Mouse (Mus musculus) spleen, adult 12 weeks (tissue): ENCODE results near the gene Crtc3.

Experiments
- DNase-seq: peaks from one replicate; pipeline ENCODE4 v3.0.0; 2022; ENCODE audit warnings: low spot score

The Crtc3 gene

DNA sequence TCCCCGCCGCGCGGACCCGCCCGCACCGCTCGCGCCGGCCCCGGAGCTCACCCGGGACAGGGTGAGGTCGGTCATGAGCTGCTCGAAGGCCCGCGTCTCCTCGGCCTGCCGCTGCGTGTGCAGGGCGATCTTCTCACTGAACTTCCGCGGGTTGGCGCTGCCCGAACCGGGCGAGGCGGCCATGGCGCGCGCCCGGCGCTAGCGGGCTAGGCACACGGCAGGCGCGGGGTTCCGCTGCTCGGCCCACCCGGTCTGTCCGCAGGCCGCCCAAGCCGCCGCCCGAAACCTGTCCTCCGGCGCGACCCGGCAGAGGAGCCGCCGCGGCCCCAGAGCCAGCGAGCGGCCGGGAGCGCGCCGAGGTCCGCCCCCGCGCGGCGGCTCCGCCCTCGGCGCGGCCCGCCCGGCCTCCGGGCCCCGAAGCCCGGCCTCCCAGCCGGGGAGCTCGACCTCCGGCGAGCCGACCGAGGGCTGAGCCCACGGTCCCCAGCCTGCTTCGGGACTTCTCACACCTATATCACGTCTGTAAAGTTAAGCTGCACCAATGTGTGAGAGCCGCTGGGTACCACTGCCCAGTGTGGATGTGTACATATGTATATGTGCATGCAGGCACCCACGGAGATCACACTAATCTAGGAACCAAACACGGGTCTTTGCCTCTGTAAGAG, at the start of gene Crtc3:
Gene Crtc3 (minus strand): TSS at position 322 of the 665 bp plus-strand sequence.
- peak; percentile 68 for DNase-seq

DNA sequence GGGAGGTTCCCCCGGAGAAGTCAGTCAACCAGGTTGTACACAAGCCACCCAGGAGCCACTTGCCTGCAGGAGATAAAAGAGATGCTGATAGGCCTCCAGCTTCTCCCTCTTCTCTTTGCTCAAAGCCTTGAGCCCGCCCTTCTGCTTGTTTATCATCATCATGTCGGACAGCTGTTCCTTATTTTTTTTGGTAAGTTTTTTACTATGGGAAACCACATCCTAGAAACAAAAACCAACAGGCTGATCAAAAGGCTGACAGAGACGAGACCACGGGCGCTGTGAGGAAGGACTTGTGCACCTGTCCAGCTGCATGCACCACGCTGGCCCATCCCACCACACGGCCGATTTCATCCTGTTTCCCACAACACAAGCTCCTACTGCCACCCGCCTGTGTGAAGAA, 47.5 kb upstream of the Crtc3 start:
- no peak for DNase-seq

DNA sequence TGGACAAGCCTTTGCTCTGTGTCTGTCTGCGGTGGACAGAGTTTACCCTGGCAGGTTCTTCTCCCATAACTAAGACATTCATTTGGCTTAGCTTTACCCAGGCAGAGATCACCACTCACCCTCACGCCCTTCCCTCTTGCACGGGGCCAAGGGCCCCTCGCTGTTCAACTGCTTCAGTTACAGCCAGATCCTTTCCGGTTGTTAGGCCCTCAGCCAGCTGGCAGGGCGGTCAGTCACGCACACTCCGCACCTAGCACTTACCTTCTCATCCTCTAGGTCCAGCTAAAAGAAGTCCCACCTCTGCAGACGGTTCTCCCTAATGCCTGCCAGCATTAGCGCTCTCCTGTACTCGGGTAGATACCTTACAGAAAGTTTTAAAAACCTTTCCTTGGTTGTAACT, 44.3 kb upstream of the Crtc3 start:
- no peak for DNase-seq

DNA sequence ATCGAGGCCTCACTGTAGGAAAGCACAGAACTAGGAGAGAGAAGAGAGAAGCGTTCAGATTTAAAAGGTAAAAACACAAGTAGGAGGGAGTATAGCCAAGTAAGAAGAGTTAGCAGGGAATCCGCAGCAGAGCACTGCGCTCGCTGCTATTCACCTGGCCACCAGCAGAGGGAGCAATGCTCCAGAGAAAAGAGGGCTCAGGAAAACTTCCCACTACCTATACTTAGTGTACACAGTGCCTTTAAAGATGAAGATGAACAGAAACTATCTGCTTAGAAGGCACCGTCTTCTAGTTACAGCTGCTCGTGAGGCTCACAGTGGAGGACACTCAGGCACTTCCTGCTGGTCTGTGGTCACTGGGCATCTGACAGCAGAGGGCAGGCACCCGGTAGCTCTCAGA, 41.0 kb upstream of the Crtc3 start:
- DNase-seq: peak; percentile 40

DNA sequence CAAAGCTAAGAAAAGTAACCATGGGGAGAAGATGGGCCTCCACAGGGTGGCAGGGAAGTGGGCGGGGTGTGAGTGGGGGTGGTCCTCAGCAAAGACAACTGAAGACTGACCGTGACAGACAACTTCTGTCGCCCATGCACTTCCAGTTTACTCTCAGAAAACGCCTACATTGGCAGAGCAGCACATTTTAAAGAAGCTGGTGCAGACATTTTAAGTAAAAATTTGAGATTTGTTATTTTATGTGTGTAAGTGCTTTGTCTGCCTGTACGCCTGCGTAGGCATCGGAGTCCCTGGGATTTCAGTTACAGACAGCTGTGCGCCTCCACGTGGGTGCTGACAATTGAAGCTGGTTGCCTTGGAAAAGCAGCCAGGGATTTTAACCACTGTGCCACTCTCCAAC, 32.4 kb upstream of the Crtc3 start:
- no peak for DNase-seq

DNA sequence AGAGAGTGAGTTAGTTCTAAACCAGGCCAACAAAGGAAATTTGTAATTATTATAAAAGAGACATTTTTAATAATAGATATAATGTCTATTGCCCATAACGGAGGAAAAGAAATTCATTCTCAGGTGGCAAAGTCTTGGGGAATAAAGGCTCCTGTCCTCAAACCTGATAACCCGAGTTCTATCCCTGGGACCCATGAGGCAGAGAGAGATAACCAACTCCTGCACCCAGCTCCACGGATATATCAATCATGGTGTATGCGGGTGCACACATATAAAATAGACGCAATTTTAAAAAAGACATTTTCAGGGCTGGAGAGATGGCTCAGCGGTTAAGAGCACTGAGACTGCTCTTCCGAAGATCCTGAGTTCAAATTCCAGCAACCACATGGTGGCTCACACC, 30.9 kb upstream of the Crtc3 start:
- DNase-seq: no peak

DNA sequence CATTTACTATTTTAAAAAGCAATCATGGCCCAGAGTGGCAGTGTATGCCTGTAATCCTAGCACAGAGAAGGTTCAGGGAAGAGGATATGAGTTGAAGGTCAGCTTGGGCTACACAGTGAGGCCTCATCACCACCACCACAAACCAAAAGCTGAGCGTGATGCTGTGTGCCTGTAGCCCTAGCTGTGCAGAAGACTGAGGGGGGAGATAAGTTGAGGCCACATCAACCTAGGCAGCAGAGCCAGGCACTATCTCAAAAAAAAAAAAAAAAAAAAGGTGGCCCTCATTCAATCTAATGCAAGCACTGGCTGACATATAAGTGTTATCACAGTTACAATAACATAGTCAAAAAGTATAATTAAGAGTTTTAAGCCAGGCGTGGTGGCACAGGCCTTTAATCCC, 30.4 kb upstream of the Crtc3 start:
- no peak for DNase-seq

DNA sequence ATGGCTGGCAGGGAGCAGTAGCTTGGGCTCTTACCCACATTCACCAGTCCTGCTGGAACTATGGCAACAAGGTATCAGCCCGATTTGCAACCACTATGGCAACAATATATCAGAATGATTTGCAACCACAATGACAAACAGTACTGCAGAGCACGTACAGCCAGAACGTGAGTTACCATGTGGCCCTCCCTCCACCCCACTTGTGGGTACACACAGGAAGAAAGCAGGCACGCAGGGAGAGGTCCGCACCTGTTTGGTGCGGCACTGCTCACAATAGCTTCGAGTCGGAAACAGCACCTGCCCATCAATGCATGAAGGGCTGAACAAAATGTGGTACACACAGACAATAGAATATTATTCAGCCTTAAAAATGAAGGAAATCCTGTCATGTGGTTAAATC, 29.8 kb upstream of the Crtc3 start:
- no peak for DNase-seq

DNA sequence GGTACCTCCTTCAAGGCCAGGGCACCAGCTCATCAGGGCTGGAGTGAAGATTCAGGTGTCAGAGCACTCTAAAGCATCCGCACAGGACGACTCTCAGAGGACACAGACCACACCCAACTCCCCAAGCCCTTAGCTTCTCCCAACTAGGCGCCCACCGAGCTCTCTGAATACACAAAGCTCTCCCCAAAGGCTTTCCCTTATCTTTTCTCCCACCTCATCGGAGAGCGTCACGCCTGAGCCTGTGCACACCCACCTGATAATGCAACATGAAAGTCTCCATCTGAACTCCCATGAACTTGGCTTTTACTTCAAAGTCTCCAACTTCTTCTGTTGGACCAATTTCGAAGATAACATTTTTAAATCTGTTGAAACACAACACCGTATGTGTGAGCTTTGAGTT, 28.1 kb upstream of the Crtc3 start:
- no peak for DNase-seq

DNA sequence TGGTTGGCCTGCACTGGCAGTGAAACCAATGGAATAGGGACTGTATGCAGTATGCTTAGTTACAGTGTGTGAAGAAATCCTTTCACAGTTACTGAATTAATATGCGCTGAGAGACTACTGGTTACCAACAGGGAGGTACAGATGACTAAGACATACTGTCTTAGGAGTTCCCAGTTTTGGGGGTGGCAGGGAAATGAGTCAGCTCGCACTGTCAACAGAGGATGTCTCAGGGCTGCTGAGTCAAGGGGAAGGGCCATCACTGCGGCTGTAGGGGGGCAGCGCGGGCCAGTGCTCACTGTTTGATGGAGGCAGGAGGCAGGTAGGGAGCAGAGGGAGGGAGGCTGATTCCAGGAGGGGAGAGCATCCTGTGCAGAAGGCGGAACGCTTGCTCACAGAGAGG, 26.6 kb upstream of the Crtc3 start:
- no peak for DNase-seq

DNA sequence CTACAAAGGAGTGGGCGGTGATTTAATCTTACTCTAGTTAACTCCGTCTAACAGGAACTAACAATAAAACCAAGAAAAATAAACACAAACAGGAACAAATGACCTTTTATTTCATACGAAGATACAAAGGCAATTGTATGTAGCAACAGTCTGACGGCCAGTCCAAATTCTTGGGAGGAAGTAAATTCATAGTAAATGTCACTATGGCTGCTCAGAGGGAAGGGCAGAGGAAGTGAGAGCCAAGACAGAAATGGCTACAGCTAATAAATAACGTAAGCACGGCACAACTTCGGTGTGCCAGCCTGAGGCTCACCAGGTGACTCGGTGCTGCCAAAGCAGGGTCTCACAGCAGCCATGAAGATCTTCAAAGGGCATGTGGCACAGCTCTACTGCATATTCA, 22.8 kb upstream of the Crtc3 start:
- no peak for DNase-seq

DNA sequence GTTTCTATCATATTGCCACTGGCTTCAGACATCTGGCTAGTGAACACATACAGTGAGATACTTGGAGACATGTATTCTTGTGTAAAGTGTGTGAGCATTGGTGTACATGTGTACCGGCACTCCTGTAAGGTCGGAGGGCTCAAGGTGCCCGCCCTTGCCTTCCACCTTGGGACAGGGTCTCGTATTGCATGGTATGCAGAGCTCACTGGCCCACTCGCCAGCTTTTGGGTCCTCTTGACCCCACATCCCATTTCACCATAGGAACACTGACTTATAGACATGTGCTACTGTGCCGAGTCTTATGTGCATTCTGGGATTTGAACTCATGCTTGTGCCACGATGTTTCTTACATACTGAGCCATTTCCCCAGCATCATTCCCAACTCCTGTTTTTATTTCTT, 21.7 kb upstream of the Crtc3 start:
- no peak for DNase-seq

DNA sequence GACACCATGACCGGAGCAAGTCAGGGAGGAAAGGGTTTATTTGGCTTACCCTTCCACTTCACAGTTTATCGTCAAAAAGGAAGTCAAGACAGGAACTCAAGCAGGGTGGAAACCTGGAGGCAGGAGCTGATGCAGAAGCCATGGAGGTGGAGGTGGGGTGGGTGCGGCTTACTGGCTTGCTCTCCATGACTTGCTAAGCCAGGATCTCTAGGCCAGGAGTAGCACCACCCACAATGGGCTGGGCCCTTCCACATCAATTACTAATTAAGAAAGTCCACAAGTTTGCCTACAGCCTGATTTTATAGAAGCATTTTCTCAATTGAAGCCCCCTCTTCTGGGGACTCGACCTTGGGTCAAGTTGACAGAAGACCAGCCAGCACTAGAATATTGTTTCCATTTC, 15.4 kb upstream of the Crtc3 start:
- DNase-seq: no peak

DNA sequence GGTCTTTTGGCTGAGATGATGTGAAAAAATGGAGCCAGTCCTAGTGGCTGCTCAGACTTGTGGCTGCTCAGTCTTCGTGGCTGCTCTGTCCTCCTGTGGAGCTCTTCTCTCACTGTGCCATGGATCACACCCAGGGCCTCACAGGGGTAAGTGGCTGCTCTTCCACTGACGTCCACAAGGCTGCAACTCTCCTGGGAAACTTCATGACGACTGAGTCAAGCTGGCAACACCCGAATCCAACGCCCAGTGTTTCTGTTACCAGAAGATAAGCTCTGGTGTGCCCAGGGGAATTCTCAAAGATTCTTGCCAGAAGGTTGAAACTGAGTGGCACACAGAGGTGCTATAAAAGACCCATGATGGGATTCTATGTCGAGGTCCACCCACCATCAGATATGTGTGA, 13.8 kb upstream of the Crtc3 start:
- peak; percentile 28 for DNase-seq

DNA sequence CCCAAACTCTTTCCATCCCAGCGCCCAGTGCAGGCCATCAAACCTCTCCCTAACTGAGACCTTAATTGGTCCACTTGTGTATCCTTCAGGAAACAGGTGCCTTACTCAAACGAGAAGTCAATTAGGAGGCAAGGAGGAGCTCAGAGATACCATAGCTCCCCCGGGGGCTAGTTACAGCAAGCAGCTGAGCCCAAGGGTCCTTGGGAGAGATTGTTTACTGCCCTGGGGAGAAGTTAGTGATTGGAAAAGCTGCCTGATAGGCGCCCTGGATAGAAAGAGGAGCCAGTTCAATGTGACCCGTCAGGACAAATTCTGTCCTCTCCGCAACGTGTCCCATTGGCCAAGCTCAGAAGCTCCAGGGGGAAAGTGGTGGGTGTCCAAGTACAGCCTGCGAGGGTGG, 11.0 kb upstream of the Crtc3 start:
- DNase-seq: no peak

DNA sequence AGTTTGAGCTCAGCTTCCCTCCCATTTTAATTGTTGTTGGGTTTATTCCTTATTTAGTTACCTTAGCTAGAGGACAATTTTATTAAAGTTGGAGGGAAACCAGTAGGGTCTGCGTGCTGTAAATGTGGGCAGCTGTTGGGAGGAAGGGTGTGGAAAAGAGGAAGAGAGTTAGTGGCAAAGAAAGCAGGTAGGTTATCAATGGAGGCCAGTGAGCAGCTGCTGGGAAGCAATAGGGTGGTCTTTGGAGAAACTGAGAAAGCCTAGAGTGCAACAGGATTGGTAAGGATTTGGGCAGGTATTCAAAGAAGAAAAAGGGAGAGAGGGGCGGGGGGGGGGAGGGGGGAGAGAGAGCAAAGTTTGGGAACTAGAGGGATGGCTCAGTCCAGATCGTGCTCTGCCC, 10.3 kb upstream of the Crtc3 start:
- DNase-seq: no peak

DNA sequence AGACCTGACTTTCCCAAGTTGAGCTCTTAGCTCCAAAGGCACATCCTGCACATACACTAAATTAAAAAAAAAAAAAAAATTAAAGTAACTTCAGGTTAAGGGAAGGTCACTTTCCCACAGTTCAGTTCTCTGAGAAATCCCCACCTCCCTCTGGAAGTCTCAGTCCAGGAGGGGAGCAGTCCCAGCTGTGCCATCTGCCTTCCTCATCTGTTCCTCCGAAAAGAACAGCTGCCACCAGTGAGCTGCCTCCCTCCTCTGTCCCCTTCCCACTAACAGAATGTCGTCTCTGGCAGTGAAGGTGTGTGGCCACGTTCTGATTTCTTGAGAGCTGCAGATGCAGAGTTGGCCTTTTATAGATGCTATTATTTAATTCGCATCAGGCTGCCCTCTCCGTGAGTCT, 9.2 kb upstream of the Crtc3 start:
- DNase-seq: no peak

DNA sequence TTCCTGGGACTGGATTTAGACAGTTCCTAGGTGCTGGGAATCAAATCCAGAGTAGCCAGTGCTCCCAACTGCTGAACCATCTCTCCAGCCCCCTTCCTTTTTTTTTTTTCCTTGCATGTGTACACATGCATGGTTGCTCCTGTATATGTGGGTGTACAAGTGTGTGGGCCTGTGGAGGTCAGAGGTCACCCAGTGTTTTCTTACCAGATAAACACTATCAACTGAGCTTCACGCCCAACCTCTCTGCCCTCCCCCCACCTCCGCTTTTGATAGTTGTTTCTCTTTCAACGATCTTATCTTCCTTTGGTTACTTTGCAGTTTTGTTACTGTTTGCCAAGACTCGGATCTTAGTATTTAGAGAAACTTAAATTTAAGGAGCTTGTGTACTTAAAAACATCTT, 8.2 kb upstream of the Crtc3 start:
- DNase-seq: no peak

DNA sequence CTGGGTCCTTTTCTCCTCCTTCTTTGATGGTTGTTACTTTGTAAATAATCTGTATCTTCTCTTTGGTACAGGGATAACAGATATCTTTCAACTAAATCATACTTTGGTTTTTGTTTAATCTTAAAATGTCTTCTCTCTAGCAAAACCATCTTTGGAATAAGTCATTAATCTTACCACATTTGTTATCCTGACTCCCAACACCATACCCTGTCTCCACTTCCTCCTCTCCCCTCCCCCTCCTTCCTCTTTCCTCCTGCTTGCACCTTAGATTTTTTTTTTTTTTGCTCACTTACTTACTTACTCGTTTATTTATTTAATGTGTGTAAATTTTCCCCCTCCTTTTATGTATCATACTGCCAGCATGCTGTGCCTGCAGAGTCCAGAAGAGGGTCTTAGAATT, 7.7 kb upstream of the Crtc3 start:
- no peak for DNase-seq

DNA sequence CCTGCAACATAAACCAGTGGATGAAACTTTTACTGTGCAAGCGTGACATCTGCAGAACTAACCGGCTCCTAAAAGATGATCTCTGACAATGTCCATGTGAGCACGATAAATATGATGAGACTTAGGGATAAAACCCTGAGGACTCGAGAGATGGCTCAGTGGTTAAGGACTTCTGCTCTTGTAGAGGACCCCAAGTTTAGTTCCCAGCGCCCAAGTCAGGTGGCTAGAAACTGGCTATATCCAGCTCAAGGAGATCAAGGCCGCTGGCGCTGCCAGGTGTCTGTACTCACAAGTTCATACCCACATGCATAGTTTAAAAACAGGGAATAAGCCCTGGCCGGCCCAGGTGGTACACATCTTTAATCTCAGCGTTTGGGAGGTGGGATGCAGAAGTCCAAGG, 3.8 kb upstream of the Crtc3 start:
- no peak for DNase-seq

DNA sequence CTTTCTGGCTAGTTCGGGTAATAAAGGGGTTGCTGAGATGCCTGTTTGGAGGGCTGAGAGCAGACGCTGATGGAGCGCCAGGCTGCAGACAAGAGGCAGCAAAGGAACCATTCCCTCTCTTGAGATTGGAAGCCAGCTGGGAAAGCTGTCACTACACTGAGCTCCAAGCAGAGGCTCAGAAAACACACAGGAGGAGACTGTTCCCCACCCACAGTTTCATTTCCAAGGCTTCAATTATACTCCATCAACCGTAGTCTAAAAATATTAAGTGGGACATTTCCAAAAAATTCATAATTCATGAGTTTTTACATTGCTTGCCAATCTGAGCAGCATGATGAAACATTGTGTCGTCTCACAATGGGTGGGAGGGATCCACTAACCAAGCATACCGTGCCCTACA, 2.5 kb upstream of the Crtc3 start:
- DNase-seq: no peak

DNA sequence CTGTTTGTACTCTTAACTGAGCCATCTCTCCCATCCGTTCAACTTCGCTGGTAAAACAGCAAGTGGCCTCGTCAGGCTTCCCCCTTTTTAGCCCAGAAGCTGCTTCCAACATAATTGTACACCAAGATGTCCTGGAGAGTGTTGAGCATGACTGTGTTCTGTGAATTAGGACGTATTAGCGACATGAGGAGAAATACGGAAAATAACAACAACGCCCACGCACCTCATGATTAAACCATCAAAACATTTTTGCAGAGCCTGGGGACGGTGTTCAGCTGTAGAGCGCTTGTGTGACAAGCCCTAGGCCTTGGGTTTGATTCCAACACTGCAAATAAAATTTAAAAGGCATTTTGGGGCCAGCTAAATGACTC, 529 bp upstream of the Crtc3 start:
- DNase-seq: no peak

DNA sequence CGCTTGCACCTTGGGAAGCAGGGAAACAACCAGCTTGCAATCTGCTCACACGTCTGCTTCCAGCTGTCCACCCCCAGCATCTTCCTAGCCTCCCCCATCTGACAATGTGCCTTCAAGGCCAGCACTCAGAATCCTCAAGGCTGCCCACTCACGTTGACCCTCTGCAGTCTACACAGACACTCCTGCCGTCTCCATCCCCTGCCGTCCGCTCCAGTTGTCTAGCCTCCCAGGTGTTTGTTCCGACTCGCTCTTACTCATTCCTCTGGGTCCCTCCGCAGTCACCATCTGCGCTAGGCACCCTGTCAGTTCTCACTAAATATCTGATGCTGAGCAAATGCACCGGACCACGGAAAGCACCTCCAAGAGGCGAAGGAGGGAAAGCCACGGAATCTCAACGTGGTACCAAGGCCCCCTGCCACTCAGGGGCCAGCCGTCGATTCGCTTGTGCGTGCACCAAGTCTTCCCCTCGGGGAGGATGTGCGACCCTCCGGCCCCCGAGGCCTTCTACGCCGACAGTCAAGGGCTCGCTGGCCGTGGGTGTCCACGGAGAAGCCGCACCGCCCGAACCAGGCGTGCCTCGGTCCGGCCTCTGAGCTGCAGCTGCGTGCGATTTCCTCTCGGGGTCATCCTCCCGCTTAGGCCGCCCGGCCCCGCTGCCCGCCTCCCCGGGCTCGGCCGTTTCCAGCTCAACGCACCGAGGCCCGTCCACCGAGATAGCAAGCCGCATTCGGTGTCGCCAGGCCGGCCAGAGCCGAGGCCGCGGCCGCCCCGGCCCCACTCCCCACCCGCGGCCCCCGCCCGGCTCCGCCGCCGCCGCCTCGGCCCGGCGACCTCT, 739 bp downstream of the Crtc3 start:
- DNase-seq: peak; percentile 39

DNA sequence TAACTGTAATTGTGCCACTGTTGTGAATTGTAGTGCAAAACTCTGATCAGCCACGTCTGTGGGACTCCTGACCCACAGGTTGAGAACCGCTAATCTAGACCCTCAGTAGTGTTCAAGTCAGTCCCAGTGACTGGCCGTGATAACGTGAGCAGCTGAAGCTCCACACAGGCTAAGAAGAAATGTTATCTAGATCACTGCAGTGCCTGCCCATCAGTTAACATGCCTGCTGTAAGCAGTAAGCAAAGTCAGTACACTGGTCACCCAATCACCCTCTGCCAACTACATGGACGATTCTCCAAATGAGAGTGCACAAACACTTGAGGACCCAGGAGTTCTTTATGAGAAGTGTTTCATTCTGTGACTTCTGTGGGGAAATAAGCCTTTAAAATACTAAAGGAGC, 3.0 kb downstream of the Crtc3 start:
- DNase-seq: no peak
